Mouse (Mus musculus) liver, adult (tissue): Measurements from ENCODE around the gene Bsph2.

ENCODE experiments used
- GATA4 ChIP-seq: IDR thresholded peaks from 2 replicates; pipeline ENCODE4 v1.6.1; 2014; ENCODE audit warnings: mild to moderate bottlenecking, low read length; ENCODE audit not compliant: insufficient replicate concordance

The Bsph2 gene

GRCm38 (mm10) chr7:13570967-13571366 lies at the start of gene Bsph2:
Gene Bsph2 (minus strand): TSS chr7:13571067.
- TF ChIP-seq GATA4 = no peak

GRCm38 (mm10) chr7:13511539-13511938 lies 59.3 kb downstream of the Bsph2 start:
- TF ChIP-seq GATA4 = no peak
